Mouse (Mus musculus): ENCODE results near the gene Olfr222.

- TF ChIP-seq POLR2A (IDR thresholded peaks at IDR 0.05; ENCODE audit: insufficient read depth, low read depth, low read length) (no peak), EP300 (IDR thresholded peaks at IDR 0.05; ENCODE audit: insufficient read depth, low read depth, low read length) (peak; percentile 66; the same call in 1 of the 2 replicates), CTCF (IDR thresholded peaks at IDR 0.05) (peak; percentile 91)
These were observed 48.1 kb upstream of the Olfr222 start for GRCm38 (mm10) chr11:59624017-59624630.

All from heart, adult 2 months (tissue).